Mouse (Mus musculus): Measurements from ENCODE around the gene Ripply2. TPM values are rescaled to one million over a fixed set of nuclear protein-coding genes. Genes with fewer than 3 reads are reported as not detected.

Ripply2 gene
- total RNA-seq, 1 experiment from 2014 or later: not detected

DNA sequence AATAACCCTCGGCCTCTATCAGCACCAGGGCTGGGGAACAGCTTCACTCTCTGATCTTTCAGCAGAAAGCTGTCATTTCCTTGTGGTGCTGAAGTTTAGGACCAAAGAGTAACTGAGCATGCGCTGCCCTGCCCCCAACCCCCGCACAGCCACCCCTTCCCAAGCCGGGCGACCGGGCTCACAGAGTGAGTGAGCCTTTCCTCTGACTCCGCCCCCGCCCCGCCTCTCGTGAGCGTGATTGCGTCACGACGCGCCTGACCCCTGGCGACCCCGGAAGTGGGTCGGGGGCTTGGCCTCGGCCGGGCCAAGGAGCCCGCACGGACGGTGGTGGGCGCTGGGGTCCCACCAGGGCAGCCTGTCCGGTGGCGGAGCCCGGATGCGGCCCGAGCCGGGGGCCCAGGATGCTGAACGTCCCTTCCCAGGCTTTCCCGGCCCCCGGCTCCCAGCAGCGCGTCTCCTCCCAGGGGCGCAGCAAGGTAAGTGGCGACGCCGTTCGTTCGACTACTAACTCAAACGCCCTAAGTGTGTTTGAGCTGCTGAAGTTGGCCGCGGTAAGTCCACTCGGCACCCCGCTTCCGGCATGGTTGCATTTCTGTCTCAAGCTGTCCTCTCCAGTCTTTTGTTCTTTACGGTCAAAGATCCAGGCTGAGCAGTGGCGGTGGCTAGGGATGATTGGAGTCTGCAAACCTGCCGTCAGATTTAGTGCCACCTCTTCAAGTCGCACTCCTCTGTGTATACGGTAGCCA is 6.6 kb downstream of the Ripply2 start, which contains the start of gene Cyb5r4:
Cyb5r4 (plus strand) TSS at position 237 of the 746 bp plus-strand sequence.
- peak; percentile 93 for ATAC-seq (replicated peaks; ENCODE audit: low read depth, poor library complexity, severe bottlenecking)

DNA sequence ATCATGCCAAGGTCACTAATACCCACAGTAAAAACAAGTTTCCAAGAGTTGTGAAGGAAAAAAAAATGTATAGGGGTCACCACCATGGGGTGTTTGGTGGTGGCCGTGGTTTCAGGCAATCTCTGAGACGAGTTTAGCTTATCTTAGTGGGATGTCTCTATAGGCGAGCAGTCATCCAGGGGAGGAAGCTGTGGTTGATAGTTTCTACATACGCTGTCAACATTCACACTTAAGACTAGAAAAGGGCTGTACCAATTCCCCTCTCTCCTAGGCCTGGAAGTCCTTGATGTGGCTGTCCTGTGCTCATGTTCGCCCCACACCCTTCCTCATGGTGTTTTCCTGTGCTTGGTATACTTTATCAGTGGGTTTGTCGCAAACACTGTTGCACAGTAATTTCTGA is 10.4 kb downstream of the Ripply2 start:
- ATAC-seq (replicated peaks; ENCODE audit: low read depth, poor library complexity, severe bottlenecking): peak; percentile 43

DNA sequence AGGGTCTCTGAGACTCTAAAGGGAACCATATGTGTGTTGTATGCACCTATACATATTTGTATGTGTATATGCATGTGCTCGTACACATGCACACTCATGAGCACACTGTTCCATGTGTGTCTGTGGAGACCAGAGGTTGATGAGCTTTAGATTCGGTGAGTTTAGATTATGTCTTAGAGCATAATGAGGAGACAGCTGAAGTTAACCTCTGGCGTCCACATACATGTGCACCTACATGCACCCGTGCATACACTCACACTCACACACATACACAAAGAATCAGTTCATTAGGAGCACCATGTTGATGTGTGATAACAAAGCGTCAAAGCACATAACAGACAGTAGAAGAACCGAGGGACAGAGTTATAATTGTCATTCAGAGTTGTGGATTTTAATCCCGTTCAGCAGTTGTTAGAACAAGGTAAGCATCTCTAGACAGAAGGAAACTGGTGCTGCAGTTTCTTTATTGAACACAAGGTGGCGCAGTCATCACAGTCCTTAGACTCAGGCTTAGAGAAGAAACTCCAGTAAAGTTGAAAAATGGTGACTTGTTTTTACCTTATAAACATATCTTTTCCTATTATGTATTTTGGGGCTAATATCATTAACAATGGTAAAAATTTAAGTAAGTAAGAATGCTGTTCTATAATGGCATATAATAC is 12.2 kb downstream of the Ripply2 start:
- peak; percentile 74 for ATAC-seq (replicated peaks; ENCODE audit: low read depth, poor library complexity, severe bottlenecking)

DNA sequence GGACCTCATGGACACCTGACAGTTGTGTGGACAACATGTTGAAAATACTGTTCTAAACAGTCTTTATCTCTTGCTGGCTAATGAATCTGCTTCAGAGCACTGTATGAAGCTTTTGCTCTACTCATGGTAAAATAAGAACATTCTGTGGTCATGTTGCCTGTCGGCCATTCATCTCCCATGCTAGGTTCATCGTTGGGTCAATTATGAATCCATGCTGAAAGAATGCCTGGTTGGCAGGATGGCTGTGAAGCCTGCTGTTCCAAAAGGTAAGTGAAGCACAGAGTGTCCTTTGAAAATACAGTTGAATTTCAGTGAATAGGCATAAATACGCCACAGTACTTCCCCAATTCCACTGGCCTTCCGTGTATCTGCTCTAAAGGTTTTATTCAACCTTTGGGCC is 16.9 kb downstream of the Ripply2 start:
- no peak for ATAC-seq (replicated peaks; ENCODE audit: low read depth, poor library complexity, severe bottlenecking)

DNA sequence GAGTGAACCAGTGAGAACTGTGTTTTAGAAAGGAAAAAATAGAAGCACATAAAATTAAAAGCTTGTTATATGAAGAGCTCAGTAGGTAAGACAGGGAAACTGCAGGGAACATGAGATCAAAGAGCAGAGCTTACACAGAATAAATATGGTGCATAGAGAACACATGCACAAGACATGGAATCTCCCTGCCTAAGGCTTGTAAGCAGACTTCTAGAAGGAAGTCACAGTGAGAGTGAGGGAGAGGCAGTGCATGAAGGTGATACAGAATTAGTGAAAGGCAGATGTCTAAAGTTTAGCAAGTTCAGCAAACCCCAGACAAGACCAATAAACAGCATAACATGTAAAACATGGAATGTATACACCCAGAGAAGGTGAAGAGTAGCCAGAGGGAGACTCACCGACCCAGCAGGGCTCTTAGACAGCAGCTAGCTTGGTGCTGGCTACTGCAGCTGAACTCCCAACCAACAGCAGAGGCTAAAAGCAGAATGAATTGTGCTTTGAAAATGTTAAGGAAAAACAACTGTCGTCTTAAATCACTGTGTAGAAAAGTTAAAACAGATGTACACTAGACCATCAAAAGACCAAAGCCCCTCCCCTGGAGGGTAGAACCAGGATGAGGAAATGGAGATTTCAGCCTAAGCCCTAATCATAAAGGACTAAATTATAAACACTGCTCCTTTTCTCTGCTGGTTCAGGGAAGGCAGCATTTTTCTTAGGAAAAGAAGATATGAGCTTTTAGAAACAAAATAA is 19.7 kb downstream of the Ripply2 start:
- no peak for ATAC-seq (replicated peaks; ENCODE audit: low read depth, poor library complexity, severe bottlenecking)

- no peak for ATAC-seq (replicated peaks; ENCODE audit: low read depth, poor library complexity, severe bottlenecking)
These were observed 34.1 kb downstream of the Ripply2 start for GRCm38 (mm10) chr9:87049425-87049824.

DNA sequence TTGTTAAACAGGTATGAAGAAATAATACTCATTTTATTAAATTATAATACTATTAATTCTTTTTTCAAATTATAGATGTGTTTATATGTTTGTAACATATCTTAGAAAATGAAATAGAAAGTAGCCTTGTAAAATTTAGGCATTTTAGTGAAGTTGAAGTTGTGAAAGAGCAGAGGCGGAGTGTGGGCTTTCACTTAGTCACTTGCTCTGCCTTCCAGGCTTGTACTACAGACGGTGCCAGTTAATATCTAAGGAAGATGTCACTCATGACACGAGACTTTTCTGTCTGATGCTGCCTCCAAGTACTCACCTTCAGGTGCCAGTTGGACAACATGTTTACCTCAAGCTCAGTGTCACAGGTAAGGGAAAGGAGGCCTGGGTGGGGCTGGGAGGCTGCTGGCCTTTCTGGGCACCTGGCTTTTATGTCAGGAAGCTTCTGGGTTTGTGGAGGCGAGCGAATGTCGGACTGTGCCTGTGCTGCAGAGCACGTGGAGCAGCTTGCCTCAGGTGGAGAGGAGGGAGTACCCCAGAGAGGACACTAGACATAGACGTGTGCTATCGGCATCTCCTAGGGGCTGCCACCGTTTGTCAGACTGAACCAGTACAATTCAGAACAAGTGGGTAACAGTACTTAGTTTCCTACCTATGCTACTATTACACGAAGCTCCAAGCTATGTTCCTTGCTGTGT is 40.4 kb downstream of the Ripply2 start:
- ATAC-seq (replicated peaks; ENCODE audit: low read depth, poor library complexity, severe bottlenecking): no peak

- ATAC-seq (replicated peaks; ENCODE audit: low read depth, poor library complexity, severe bottlenecking): no peak
These were observed 47.0 kb downstream of the Ripply2 start for GRCm38 (mm10) chr9:87062337-87062736.

DNA sequence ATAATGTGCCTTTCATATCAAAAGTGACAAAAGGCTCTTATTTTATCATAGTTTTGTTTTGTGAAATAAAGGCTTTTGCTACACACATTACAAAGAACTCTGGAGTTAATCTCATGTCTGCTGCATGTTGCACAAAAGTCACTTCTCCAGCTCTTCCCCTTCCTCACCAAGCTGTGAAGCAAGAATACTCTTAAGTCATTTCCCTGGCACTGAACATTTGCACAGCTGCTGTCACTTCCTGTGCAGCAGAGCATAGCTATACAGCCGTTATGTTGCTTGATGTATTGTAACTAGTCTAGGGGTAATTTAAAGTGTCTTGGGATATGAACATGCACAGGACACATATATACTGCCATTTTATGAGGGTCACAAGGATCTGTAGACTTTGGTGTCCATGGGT is 52.8 kb downstream of the Ripply2 start:
- ATAC-seq (replicated peaks; ENCODE audit: low read depth, poor library complexity, severe bottlenecking): no peak

Other genes starting within 250 kb of the Ripply2 start
- not detected in 2 replicates for gene Snap91, start 134.9 kb upstream of the Ripply2 start, total RNA-seq (2017)
- gene Cyb5r4, start 6.5 kb downstream of the Ripply2 start, total RNA-seq (2017): 74.2 and 111 TPM in 2 replicates
- not detected in 2 replicates for gene Mrap2, start 128.8 kb downstream of the Ripply2 start, total RNA-seq (2017)
- gene Cep162, start 240.0 kb downstream of the Ripply2 start, total RNA-seq (2017): 17.1 and 18.3 TPM in 2 replicates